Mouse (Mus musculus): ENCODE results near the gene Naa35.

GRCm38 (mm10) chr13:59564505-59564904 is 20.6 kb upstream of the Naa35 start:
- no peak for TF ChIP-seq POLR2A (IDR thresholded peaks at IDR 0.05; ENCODE audit: extremely low read depth, insufficient read depth, low read length)
- TF ChIP-seq CTCF (IDR thresholded peaks at IDR 0.05; ENCODE audit: extremely low read depth, insufficient read depth, low read length) = no peak
